Mouse (Mus musculus) liver, postnatal 0 days (tissue): ENCODE data around the gene U2af1l4.

Experiments used
- CTCF ChIP-seq: sonication (generic); IDR thresholded peaks from 2 replicates; pipeline ENCODE4 v1.5.1; 2016; ENCODE audit warnings: antibody characterized with exemption, low read depth
- EP300 ChIP-seq: IDR thresholded peaks from 2 replicates; pipeline ENCODE4 v1.6.1; 2016; ENCODE audit warnings: antibody characterized with exemption, low read depth, mild to moderate bottlenecking

DNA sequence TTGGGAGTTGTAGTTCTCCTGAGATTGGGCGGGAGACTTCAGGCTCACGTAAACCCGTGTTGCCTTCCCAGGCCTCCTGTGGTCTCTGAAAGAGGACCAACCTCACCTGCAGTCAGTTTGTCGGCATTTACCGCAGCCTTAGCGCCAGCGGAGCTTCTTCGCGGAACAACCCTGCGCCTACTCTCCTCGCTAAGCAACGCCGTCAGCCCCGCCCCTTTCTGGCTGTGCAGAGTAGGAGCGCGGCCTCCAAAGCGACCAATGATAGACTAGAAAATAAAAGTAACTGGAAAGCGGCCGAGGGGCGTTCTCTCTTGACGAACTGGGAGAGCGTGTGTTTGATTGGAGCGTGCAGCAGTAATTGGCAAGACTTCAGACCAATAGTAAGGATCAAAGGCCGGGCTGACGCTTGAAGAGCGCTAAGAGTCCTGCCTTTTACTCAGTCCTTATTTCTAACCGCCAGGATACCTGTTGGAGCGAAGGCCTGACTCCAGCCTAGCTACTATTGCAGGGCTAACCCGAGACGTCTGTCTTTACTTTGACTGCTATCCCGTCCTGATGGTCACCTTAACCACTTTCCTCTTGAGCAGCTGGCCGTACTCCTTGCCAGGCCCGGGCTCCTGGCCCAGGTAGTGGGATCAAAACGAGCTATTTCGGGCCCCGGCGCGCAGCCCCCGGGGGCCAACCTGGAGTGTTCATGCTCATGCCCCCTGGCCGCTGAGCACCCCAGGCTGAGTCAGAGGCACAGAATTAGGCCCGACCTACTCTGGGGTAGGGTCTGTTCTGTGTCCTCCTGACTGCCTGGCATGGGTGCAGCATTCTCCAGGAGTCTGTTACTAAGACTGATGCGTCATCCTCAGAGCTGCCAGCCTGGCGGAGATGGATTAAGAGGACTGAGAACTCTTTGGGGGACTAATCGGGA lies 10.7 kb upstream of the U2af1l4 start, which contains the start of the genes Hspb6 and Proser3:
- TF ChIP-seq CTCF (no peak), EP300 (peak; percentile 30; the same call in 1 of the 2 replicates)
